Mouse (Mus musculus): ENCODE measurements around the gene Scyl2.
"Not testable (repeated sequence)": the region's sequence is repeated elsewhere in the genome, so short reads cannot be mapped to it uniquely, and the experiment has no call there.

The Scyl2 gene

GRCm38 (mm10) chr10:89679448-89679847 lies 6.6 kb downstream of the Scyl2 start:
- DNase-seq (ENCODE audit: low read depth) = no peak

- DNase-seq (ENCODE audit: low read depth) = no peak
These were observed 8.0 kb downstream of the Scyl2 start for GRCm38 (mm10) chr10:89678054-89678453.

- DNase-seq (ENCODE audit: low read depth) = no peak
These were observed 9.5 kb downstream of the Scyl2 start for GRCm38 (mm10) chr10:89676609-89677008.

- DNase-seq (ENCODE audit: low read depth) = not testable (repeated sequence)
These were observed 15.7 kb downstream of the Scyl2 start for GRCm38 (mm10) chr10:89670371-89670770.

- DNase-seq (ENCODE audit: low read depth) = no peak
These were observed 18.5 kb downstream of the Scyl2 start for GRCm38 (mm10) chr10:89667571-89667970.

GRCm38 (mm10) chr10:89665679-89666078 lies 20.4 kb downstream of the Scyl2 start:
- no peak for DNase-seq (ENCODE audit: low read depth)

GRCm38 (mm10) chr10:89664977-89665645 lies 21.0 kb downstream of the Scyl2 start:
- DNase-seq (ENCODE audit: low read depth) = no peak

- DNase-seq (ENCODE audit: low read depth) = no peak
These were observed 29.7 kb downstream of the Scyl2 start for GRCm38 (mm10) chr10:89656366-89656765.

GRCm38 (mm10) chr10:89652912-89653311 lies 33.2 kb downstream of the Scyl2 start:
- DNase-seq (ENCODE audit: low read depth) = no peak

GRCm38 (mm10) chr10:89651691-89652090 lies 34.4 kb downstream of the Scyl2 start:
- DNase-seq (ENCODE audit: low read depth) = no peak

- DNase-seq (ENCODE audit: low read depth) = no peak
These were observed 39.2 kb downstream of the Scyl2 start for GRCm38 (mm10) chr10:89646918-89647317.

GRCm38 (mm10) chr10:89637001-89637400 lies 49.1 kb downstream of the Scyl2 start:
- no peak for DNase-seq (ENCODE audit: low read depth)

GRCm38 (mm10) chr10:89635018-89635417 lies 51.1 kb downstream of the Scyl2 start:
- DNase-seq (ENCODE audit: low read depth) = no peak

GRCm38 (mm10) chr10:89633736-89634426 lies 52.2 kb downstream of the Scyl2 start:
- no peak for DNase-seq (ENCODE audit: low read depth)

GRCm38 (mm10) chr10:89633121-89633520 lies 53.0 kb downstream of the Scyl2 start:
- DNase-seq (ENCODE audit: low read depth) = no peak

- no peak for DNase-seq (ENCODE audit: low read depth)
These were observed 54.3 kb downstream of the Scyl2 start for GRCm38 (mm10) chr10:89631831-89632230.

- no peak for DNase-seq (ENCODE audit: low read depth)
These were observed 55.5 kb downstream of the Scyl2 start for GRCm38 (mm10) chr10:89630564-89630963.

- peak; percentile 79 for DNase-seq (ENCODE audit: low read depth)
These were observed 56.0 kb downstream of the Scyl2 start for GRCm38 (mm10) chr10:89630052-89630451.

GRCm38 (mm10) chr10:89626714-89627113 lies 59.4 kb downstream of the Scyl2 start:
- DNase-seq (ENCODE audit: low read depth) = no peak

GRCm38 (mm10) chr10:89624196-89624595 lies 61.9 kb downstream of the Scyl2 start:
- DNase-seq (ENCODE audit: low read depth) = no peak

- DNase-seq (ENCODE audit: low read depth) = no peak
These were observed 65.0 kb downstream of the Scyl2 start, which contains the start of gene Slc17a8 for GRCm38 (mm10) chr10:89621129-89621528. Slc17a8 (minus strand) TSS chr10:89621253.

GRCm38 (mm10) chr10:89599311-89599710 lies 86.8 kb downstream of the Scyl2 start:
- DNase-seq (ENCODE audit: low read depth) = no peak

GRCm38 (mm10) chr10:89597275-89597674 lies 88.8 kb downstream of the Scyl2 start:
- no peak for DNase-seq (ENCODE audit: low read depth)

- DNase-seq (ENCODE audit: low read depth) = no peak
These were observed 90.2 kb downstream of the Scyl2 start for GRCm38 (mm10) chr10:89595935-89596334.

All from naive thymus-derived CD4-positive, alpha-beta T cell, adult 2 months (primary cell).